Mouse (Mus musculus): ENCODE measurements at regions not wholly inside any gene's neighbourhood (a gene's known extent, or its start where the extent isn't known, plus 50 kb on each side); places are given as distances from the start of the nearest gene placed in this dataset.

DNA sequence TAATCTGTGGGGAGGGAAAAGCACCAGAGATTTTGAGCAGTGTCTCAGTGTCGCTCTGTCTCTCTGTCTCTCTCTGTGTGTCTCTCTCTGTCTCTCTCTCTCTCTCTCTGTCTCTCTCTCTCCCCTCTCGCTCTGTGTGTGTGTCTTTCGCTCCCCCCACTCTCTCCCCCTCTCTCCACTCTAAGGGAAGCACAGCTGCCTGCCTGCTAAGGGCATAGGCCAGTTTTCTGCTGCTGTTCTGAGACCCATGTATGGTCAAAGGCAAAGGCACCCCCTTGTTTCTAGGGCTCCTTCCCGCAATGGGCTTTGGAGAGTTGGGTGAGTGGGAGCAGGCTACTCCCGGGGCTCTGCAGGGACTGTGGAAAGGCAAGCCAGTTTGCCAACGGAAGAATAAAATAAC is 192.2 kb downstream of the Lmo4 start:
- in situ Hi-C loops (cut with MboI) = no loop called here

DNA sequence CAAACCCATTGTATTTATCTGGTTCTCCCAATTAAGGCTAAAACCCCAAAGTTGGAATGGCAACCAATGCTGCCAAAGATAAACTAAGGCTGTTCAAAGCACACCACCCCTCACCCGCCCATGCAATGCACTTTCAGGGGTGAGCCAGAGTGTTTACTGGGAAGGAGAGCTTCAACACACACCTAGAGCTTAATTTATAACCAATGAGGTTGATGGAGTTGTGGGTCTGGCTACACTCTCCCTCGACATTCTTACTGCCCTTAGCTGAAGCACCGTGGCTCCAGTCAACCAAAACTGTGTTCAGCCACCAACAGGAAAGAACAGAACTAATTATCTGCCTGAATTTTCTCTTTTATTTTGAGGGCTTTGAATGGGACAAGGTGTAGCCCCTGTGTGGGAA is 192.8 kb downstream of the Lmo4 start:
- in situ Hi-C loops (cut with MboI) = no loop called here

DNA sequence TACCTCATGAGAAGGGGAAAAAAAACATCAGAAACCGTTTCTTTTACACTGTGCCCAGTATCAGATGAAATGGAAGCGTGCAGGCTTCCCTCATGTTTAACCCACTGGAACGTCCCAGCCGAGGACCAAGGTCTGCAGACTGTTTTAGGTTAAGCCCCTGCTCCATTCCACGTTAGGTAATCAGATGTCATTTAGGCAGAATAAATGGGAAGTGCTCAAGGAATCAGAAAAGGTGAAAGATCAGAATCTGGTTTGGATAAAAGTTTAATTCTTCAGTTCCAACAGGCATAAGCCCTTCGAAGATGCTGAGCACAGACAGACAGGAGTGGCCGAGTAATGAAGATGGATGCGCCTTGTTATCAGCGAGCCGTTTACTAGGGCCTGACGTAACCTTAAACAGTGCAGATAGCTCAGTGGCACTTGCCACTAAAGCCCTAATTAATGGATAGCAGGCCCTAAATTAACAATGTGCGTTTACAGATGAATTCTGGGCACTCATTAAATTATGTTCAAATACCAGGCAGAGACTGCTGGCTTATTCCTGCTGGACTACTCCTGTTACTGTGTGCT is 193.5 kb downstream of the Lmo4 start:
- in situ Hi-C loops (cut with MboI) = no loop called here

DNA sequence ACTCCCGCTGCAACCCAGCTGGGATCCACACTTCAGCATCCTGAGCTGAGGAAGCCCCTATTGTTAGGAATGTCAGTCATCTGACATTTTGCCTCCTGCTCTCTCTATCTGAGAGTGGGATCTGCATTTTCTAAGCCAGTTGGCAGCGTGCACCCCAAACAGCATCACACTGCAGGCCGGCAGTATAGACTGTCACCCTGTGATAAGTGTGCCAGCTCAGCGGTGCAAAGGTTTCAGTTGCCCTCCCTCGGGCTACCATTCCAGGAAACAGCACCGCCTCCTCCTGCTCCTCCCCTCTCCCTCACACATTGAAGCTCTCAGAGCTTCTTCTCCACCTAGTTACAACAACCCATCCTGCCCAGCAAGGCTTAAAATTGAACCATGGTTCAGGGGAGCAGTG is 194.5 kb downstream of the Lmo4 start:
- in situ Hi-C loops (cut with MboI) = no loop called here

DNA sequence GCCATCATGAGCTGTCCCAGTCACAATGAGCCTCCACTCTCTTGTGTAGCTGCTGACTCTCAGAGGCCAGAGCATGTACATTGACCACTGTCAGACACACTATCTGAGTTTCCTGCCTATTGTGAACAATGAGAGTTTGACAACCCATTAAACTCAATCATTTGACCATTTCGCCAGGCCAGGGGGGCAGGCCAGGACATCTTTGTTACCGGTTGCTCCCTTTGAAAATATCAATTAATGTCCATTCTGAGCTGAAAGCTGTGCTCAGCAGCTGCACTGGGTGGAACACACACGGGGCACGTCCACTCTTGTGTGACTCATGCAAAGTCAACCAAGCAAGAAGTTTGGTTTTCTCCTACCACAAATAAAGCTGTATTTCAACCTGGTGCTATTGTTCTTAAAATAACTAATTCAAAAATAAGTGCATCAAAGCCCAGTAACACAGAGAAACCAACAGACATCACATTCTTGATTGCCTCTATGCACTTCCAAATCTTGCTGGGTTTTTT is 197.9 kb downstream of the Lmo4 start:
- in situ Hi-C loops (cut with MboI) = no loop called here

DNA sequence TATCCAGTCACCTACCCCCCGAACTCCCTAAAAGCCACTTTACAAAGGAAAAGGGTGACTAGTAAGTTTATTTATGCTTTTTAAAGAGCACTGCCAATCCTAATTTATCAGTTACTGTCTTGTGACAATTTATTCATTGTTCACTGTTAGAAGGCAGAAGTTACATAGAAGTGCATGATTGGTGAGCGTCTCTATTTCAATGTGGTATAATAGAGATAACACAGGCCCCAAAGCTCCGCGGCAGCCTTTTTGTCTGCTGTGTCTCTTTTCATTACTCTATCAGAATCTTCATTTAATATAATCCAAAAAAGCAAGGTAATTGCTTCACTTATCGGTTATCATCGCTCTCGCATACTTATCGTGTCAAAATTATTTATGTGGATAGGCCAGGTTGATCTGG is 207.1 kb downstream of the Lmo4 start:
- in situ Hi-C loops (cut with MboI) = no loop called here

DNA sequence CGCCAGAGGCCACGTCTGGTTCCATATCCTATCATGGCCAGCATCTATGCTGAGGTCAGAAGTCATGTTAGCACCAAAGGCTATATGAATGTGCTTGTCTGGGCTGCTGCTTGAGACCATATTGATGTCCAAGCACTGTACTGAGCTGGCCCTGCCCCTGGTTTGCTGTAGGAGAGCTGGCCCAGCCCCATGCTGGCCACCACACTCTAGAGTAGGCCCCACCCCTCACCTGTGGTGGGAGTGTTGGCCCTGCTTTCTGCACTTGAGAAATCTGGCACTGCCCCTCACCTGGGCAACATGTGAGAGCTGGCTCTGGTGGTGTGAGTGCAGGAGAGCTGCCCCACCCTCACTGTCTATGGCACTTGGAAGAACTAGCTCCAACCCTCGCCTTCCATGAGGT is 210.0 kb downstream of the Lmo4 start:
- in situ Hi-C loops (cut with MboI) = no loop called here

DNA sequence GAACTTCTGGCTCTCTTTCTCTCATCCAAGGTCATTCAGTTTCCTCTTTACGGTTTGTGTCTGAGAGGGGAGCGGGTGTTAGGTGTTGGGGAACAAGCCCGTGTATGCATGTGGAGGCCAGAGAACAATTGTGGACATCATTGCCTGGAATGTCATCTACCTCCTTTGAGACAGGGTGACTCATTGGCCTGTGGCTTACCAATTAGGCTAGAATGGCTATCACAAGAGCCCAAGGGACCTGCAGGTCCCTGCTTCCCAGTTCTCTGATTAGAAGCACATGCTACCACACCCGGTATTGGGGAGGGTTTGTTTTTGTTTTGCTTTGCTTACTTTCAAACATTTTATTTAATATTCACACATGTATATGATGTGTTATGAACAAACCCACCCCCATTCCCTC is 216.0 kb downstream of the Lmo4 start:
- in situ Hi-C loops (cut with MboI) = no loop called here

DNA sequence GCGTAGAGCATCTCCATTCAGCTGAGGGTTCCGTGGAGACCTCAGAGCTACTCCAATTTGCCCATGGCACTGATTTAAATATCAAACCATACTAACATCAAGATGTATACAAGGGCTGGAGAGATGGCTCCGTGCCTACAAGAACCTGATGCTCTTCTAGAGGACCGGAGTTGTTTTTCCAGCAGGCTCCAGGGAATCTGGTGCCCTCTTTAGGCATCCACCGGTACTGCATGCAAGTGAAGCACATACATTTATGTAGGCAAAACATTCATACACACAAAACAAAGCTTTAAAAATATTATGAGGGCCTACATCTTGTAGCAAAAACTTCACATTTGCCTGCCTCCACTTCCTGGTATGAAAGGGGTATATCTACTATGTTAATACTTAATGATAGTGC is 217.0 kb downstream of the Lmo4 start:
- in situ Hi-C loops (cut with MboI) = no loop called here

DNA sequence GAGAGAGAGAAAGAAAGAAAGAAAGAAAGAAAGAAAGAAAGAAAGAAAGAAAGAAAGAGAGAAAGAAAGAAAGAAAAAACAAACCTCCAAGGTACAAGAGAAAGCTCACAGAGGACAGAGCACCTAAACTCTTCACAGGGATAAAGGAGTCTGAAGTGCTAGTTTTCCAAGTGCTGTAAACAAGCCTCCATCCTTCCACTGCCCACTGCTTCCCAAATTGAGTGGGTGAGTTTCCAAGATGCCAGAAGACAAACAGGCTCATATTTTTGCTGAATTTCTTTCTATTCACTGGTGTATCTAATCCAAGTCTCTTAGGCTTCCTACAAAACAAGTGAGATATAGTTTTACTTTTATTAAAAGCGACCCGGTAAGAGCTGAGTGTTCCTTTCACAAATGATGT is 218.2 kb downstream of the Lmo4 start:
- in situ Hi-C loops (cut with MboI) = no loop called here

DNA sequence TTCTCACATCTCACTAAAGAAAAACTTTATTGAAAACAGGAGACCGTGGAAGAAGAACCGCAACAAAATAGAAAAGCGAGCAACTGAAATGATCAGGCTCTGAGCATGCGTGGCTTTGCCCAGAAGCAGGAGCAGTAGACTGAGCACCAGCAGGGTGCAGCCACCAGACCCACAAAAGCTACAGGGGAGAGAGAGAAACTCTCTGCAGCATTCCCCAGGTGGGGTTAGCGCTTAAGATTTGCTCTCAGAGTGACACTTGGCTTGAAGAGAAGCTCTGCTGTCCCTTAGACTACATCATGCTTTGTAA is 218.9 kb downstream of the Lmo4 start:
- in situ Hi-C loops (cut with MboI) = no loop called here

DNA sequence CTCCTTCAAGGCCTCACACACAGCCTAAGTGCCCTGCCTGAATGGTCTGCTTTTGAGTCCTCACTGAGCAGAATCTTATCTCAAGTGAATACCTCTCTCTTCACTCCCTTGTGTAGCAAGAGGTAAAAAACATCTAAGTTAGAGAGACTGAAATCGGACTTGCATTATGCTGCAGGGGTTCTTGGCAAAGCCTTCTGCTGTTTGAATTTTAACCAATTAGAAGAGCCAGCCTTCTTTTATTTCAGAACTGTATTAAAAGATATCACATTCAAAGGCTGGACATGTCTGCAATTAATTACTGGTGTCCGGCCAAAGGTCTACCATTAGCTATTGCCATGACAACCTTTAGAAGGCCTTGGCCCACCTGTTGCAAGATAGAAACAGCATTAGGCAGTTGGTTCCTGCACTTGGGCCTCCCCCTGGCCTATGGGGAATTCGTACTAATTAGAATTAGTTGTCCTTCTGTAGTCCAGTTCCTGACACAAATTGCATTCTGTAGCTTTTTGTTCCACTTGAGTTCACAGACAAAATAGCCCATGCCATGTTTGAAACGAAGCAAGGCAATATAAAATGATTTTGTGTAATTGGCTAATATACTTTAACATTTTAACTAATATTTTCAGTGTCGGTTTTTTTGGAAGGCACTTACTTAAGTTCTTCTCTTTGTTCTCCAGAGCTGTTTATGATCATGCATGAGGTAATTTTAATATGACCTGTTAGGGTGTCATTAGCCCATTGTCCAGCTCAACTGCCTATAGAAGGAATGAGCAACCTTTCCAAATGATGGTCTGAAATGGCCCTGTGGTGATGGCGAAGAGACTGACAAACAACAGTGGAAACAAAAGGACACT is 219.4 kb downstream of the Lmo4 start:
- in situ Hi-C loops (cut with MboI) = no loop called here

DNA sequence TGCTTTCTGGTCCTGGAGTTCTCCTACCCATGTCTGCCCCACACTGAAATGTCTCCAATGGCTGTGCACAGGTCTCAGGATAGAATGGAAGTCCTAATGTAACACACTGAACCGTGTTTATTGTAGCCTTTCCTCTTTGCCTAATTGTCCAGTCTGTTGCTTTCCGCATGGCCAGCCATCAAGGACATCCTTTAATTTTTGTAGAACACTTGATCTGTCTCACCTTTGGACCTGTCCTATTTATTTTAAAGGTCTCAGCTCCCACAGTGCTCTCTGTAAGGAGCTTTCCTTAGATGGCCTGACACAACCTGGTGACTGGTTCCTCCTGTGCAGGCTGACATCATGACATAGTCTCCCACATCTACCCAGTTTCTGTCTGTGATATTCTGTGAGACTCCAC is 226.3 kb downstream of the Lmo4 start:
- in situ Hi-C loops (cut with MboI) = no loop called here

DNA sequence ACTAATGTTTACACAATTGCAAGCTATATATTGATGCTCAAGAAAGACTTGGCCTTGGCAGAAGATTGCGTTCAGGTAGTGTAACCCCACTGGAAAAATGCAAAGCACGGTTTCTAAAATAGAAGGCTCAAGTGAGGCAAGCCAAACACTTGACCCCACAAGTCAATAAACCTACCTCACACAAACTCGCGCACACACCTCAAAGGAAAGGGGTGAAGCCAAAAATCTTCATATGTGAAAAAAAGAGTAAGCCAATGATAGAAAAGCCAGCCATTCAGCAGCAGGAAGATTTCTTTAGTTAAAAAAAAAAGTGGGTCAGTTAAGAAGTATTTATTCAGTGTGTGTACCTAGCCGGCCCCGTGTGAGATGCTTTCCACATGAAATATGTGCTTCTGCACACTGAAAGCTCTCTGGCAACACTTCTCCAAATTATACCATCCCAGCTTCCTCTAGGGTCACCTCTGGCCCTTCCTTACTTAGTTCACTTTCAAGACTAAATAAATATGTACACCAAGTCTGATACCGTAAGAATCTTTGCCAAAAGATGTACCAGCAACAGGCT is 227.1 kb downstream of the Lmo4 start:
- in situ Hi-C loops (cut with MboI) = no loop called here

DNA sequence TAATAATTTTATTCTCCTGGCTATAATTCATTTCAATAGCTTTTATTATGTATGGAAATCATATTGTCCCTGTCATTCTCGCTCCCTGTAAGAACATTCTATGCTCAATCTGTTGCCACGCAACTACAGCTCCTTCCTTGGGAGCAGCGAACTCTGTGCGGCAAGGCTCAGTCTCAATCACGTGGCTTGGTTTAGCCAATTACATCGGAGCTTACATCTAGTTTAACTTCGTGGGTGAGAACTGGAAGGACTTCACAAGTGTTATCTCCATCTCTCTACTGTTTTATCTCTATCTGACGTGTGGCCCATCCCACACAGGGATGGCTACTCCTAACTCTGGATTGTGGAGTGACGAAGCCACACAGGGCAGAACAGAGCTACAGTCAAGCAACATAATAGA is 231.4 kb downstream of the Lmo4 start:
- in situ Hi-C loops (cut with MboI) = no loop called here

DNA sequence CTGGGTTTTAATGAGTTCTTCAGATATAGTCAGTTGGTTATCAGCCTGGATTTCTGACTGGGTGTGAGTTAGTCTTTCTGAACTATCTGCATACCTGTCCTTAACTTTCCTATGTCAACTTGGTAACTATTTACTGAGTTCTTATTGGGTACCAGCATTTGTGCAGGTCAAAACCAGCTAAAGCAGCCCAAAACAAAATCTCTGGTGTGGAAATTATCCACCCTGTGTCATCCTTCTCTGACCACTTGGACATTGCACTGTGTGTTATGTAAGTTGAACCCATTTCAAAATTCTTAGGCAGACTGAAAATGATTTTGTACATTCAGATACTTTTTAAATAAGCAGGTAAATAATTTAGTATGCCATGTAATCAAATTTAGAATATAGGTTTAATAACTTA is 232.7 kb downstream of the Lmo4 start:
- in situ Hi-C loops (cut with MboI) = no loop called here

DNA sequence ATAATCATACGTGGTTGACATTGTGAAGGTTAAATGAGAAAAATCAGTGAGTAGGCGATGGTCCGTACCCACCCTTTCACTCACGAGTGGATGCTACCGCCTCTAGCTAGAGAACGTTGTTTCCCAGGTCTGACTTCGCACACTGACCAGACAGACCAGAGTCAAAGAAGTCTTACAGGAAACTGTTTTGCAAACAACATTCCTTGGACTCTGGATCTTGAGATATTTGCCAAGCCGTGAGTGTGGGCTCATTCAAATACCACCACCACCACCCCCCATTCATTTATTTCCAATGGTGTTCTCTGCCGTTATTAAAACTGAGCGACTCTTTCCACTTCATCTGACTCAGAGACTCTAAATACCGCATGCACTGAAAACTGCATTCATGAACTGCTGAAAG is 234.2 kb downstream of the Lmo4 start:
- in situ Hi-C loops (cut with MboI) = no loop called here

DNA sequence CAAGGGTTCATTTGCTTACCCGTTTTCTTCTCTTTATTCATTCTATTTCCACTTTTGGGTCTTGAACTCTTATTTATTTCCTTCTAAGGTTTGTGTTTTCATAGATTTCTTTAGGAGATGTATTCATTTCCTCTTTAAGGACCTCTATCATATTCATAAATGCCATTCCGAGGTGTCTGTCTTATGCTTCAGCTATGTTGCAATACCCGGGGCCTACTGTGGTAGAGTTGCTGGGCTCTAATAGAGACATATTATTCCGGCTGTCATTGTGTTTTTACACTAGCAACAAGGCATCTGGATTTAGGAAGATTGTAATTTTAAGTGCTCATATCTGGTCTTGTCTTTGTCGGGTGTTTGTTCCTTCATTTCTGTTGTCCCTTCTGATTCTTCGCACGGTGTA is 249.5 kb downstream of the Lmo4 start:
- in situ Hi-C loops (cut with MboI) = no loop called here

DNA sequence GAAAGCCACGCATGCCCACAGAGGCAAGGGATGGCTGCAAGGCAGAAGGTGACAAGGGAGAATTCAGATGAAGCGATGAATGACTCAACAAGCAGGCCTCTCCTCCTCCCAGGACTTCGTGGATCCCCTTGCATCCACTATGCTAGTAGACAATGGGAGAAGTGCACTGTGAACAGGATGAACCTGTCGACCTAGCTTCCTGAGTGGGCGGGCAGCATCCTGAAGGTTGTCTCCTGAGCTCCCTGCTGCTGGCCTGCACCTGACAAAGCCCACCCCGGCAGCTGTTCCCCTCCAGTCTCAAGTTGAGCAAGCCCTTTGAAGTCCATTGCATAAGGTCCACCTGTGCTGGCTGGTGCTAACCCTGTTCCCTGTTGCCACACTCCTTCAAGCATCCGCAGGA is 250.2 kb downstream of the Lmo4 start:
- in situ Hi-C loops (cut with MboI) = no loop called here

DNA sequence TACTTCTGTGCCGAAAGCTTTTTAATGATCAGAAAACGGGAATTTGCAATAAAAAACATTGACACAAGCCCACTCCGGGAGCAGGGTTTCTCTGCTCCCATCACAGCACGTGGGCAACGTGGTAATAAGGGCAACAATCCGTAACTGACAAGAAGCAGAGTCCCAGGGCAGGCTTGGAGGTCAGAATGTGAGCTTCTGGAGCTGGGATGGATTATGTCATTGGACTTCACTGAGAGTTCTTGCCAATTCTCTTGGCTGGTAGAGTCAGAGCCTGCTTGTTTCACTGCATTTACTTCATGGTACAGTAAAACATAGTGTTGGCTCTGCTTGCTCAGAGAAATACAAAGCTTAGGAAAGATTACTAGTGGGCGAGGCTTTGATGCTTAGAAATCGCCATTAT is 252.7 kb downstream of the Lmo4 start:
- in situ Hi-C loops (cut with MboI) = no loop called here

DNA sequence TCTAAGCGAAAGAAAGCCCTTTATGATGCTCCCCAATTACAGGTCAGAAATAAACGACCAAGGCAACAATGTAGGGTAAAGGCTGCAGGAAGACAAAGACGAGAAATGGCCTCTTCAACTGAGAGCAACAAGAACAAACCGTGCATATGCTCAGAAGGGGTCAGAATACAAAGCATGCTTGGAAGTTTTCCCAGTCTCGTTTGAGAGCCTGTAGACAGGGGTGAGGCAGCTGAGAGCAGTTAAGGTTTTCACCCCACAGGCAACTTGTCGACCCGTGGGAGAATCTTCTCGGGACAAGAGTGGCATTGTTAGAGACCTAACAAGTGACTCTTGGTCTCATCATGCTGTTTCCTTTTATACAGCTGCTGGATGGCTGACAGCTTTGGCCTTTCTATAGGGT is 255.4 kb downstream of the Lmo4 start:
- in situ Hi-C loops (cut with MboI) = no loop called here

DNA sequence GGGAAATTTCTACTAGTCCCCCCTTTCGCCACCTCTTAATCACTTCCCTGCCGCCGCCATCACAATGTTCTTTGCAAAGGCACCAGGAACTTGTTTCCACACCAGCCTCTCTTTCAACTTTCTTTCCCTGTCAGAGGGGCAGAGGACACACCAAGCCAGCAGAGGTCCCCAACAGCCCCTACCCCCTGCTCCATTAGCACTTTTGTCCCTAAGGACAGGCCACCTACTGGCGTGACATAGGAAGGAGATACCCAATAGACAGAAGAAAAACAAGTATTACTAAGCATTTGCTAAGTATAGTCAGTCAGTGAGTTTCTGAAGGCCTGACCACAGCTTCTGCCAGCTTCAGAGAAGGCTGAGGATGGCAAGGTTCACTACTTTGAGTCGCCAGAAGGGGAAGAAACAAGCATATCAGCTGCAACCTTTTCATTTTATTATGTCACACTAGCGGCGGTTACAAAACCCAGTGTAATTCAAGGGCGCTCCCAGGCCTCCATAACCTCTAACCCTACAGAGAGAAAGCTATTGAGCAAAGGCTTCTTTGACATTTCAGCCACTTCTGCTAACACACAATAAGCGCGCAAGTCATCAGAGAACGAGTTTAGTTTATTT is 255.9 kb downstream of the Lmo4 start:
- in situ Hi-C loops (cut with MboI) = no loop called here

DNA sequence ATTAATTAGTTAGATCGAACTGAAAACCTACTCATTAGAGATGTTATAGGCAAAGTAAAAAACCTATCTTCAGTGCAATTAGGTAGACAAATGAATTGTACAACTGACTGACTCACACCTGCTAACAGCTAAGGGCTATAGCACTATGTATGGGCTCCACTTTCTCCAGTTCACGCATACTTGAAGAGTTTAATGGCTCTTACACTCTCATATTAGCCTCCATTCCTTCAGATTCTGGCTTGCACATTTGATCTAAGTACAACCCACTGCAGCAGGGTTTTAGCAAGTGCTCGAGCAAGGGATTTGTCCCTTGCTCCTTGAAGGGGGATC is 257.1 kb downstream of the Lmo4 start:
- in situ Hi-C loops (cut with MboI) = no loop called here
